Mouse (Mus musculus) 3134 (cell line): ENCODE results near the gene Cavin1.

Source experiments
- DNase-seq: peaks from one replicate; pipeline ENCODE4 v3.0.0-alpha.2; 2011; ENCODE audit warnings: low spot score; ENCODE audit not compliant: insufficient read length; ENCODE audit errors: extremely low read depth

Cavin1 gene

DNA sequence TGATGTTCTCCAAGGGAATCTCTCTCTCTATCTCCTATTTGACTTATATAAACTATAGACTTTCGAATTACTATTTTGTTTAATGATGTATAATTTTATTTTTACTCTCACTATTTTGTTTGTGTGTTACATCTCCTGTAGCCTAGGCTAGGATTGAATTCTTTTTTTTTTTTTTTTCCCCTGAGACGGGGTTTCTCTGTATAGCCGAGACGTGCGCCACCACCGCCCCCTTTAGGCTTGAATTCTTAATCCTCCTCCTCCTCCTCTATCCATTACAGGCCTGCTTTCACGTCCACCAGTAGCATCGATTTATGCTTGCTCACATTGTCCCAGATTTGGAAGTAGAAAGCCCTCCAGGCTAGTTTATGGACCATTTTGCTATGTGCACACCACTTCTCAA is 11.4 kb upstream of the Cavin1 start:
- no peak for DNase-seq

- no peak for DNase-seq
These were observed 10.5 kb upstream of the Cavin1 start for GRCm38 (mm10) chr11:100981236-100981635.

GRCm38 (mm10) chr11:100980438-100980837 is 9.8 kb upstream of the Cavin1 start:
- no peak for DNase-seq

GRCm38 (mm10) chr11:100979887-100980286 is 9.2 kb upstream of the Cavin1 start:
- peak; percentile 58 for DNase-seq

GRCm38 (mm10) chr11:100975241-100975640 is 4.6 kb upstream of the Cavin1 start:
- no peak for DNase-seq

DNA sequence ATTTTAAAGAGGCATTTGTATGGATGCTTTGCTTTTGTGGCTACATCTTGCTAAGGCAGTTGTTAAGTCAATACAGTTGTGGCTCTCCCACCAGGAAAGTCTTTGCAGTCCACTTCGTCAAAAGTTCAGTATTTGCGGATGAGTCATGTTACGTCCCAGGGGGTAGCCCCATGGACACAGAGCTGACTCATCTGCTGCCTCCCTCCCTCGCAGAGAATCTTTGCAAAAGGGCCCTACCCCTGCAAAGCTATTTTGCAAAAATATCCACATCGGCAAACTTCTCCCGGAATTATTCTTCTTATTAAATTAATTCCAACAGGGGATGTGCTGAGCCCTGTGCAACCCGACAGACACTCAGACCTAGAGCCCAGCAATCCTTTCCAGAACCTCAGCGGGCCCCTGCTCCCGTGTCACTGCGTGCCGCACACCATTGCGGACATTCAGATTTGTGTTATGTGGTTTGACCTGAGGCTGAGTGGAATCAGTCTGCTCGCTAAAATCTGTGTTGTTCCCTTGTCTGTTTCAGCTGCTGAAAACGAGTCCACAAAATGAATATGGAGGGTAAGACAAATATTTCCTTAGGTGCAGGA is 3.8 kb upstream of the Cavin1 start:
- peak; percentile 68 for DNase-seq

DNA sequence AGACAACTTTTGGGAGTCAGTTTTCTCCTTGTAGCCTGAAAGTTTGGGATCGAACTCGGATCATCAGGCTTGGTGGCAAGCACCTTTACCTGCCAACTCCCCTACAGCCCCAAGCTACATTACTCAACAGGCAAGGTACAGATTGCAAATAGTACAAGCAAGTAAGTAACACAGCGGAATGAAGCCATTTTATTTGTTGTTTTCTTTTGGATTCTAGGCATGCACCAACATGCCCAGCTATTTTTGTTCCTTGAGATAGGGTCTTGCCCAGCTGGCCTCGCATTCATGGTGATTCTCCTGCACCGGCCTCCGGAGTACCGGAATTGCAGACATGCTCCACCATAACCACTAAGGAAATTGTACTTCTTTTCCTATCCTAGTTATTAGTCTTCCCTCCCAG is 2.6 kb upstream of the Cavin1 start:
- DNase-seq = no peak

DNA sequence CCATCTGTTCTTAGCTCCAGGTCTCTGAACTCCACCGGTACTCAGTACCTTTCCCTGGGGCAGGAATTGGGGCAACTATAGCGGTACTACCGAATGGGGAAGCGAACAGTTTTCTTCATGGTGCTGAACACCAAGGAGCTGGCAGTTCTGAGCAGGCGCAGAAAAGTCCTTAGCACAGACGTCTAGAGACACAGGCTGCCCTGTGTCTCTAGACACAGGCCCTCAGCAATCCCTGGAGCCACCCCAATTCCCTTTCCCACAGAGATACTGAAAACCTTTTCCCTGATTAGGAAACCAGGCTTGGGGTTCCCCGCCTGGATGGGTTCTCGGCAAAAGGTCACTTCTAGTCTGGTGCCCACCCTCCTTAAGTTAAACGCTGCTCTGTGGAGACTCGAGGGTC is 768 bp upstream of the Cavin1 start:
- DNase-seq = no peak

GRCm38 (mm10) chr11:100969744-100970556 is 737 bp downstream of the Cavin1 start:
- peak; percentile 85 for DNase-seq

DNA sequence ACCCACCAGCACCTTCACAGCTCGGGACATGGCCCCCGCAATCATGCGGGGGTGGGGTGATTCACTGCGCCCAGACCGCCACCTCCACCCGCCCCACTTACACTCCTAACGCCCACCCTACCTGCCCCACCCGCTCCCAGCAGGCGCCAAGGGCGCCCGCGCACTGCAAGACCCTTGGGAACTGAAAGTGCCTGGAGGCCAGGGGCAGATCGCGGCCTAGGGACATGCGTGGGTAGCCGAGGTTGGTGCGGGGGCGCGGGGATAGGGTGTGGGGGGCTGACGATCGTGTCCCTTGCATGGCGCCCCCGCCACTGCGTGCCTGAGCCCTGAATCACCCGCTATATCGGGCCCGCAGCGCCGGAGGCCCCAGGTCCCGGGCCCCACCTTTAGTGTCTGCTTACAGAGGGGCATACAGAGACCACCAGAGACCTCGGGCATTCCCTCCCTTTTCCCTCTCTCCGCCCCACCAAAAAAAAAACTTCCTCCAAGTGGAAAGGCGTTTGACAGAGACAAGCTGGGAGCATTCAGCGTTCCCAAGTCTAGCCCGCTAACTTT is 1.4 kb downstream of the Cavin1 start:
- DNase-seq = no peak

DNA sequence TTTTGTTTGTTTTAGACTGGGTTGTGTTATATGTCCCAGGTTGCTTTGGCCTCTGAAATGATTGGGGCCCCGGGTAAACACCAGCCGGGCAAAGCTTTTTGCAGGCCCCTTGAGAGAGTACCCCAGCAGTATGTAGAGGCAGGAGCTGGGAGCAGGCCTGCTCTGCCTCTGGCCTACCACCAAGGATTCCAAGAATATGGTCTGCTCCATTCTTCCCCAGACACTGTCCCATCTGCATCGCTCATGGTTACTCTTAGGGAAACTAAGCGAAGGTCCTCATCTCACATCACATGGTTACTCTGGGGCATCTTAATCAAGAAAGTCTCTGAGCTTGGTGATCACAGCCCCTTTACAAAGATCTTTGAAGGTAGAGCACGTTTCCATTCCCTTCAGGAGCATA is 2.2 kb downstream of the Cavin1 start:
- no peak for DNase-seq

GRCm38 (mm10) chr11:100967881-100968420 is 2.7 kb downstream of the Cavin1 start:
- DNase-seq = no peak

DNA sequence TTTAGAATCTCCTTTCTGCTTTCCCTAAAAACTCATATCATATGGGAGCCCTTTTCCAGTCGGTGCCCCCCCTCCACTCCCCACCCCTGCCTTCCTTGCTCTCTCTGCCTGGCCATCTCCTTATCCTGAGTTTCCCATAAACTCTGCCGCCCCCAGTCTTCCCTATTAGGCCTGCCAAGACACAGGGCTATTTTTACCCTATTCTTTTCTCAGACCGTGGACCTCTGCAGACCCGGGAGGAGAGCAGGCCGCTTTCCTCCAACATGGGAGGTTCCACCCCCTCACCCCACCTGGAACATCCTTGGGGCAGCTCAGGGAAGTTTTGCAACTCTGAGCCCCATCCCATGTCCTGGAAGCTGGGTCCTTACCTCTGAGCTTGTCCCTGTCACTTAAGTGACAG is 3.3 kb downstream of the Cavin1 start:
- no peak for DNase-seq

DNA sequence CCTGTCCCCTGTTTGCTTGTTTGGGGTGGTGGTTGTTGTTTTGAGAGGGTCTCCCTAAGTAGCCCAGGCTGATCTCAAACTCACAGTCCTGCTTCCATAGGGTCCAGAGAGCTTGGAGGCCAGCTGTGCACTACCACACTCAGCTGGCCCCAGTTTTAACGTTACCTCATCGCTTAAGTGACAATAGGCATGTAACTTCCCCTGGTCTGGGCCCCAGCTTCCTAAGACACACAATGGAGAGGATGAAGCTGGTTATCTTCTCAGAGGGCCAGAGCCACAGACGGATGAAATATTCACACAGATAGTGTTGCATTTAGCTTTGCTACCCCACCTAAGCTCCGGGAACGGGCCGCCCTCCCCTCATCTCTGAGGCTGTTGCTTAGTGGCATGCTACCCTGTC is 4.9 kb downstream of the Cavin1 start:
- DNase-seq = no peak

DNA sequence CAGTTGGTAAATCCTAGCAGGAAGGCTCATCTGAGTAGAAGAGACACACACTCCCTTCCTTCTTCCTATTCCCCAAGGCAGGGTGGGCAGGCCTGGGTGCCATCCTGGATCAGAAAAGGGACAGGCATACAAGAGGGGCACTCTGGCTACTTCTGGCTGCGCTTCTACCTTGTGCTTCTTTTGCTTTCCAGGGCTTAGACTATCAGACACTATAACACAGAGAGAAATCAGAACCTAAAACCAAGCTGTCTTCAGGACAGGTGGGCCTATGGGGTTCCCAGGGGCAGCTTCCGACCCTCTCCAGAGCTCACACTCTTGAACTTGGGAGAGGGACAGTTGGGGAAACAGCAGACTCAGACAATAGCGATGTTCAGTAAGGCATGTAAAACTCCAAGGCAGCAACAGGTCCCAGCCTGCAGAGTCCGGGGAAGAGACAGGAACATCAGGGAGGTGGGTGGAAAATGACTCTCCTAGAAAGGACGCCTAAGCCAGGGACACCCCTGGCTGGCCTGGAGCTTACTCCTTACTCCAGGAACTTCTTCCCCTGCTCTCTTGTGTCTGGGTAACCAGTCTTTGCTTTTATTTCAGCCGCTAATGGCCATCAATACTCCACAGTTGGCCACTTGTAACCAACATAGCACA is 5.7 kb downstream of the Cavin1 start:
- no peak for DNase-seq

- DNase-seq = no peak
These were observed 6.5 kb downstream of the Cavin1 start for GRCm38 (mm10) chr11:100964180-100964579.

GRCm38 (mm10) chr11:100963647-100964046 is 7.0 kb downstream of the Cavin1 start:
- peak; percentile 69 for DNase-seq

DNA sequence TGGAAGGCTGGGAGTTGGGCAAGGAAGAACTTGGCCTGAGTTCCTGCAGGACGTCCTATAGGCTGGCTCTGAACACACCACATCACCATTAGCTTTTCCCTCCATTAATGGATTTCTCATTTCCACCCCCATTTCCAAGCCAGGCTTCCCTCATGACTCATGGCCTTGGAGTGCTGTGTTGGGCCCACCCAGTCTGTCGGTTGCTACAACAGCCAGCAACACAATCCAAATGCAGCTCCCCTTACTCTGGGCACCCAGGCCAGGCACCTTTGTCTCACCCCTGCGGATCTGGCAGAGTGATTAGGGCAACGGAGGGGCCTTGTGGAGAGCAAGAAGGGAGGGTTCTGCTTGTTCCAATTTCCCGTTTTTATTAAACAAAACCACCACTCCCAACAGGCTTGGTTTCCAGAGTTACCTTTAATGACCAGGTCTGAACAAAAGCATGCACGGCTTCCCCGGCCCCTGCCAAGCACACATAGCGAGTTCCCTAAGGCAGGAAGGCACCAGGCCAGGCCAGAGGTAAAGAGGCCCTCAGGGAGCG is 8.2 kb downstream of the Cavin1 start:
- peak; percentile 84 for DNase-seq

DNA sequence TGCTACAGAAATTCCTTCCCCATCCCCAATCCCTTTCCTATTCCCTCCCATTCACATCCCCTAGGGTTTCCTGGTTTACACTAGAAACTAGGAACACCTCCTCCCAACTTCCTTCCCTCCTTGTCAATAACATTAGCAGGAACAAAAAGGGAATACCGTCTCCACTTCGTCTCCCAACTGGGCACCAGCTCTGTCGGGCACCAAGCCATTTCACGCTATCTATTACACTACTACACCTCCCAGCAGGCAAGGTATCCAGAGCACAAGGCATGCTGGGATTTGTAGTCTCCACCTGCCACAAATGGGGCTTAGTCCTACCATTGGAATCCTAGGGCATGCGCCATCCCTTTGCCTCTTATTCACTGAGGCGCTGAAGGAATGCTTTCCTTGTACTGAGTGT is 10.1 kb downstream of the Cavin1 start:
- no peak for DNase-seq

DNA sequence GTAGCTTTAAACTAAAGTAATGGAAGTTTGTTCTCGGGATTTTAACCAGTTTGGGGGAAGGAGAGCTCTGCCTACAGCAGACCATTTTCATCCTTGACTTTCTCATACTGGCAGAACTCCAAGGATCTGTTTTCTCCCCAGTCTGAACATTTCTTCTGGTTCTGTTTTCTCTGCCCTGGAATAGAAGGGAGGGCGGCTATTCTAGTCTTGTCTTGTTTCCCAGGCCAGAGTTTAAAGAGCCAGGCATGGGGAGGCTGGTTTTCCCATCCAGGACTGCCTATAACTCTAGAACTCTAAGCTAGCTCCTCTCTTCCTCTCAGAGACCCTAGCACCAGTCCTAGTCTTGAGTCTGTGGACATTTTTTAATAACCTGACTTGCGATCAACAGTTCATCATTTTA is 10.9 kb downstream of the Cavin1 start:
- no peak for DNase-seq

DNA sequence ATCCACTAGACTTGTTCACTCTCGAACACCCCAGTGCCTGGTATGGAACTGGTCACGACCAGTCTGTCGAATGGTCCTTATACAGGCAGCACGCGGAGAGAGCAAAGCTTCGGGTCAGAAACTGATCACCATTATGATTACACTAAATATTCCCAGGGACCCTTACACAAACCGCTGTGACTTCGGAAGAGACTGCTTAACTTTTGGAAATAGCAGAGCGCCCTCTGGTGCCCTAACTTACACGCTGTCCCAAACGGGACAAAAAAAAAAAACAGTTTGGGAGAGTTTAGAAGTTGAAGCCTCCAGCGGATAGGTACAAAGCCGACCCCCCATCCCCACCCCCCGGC is 11.2 kb downstream of the Cavin1 start:
- no peak for DNase-seq
